21 mouse cellular contexts compared by ENCODE assay signal in the genomic region with DNA sequence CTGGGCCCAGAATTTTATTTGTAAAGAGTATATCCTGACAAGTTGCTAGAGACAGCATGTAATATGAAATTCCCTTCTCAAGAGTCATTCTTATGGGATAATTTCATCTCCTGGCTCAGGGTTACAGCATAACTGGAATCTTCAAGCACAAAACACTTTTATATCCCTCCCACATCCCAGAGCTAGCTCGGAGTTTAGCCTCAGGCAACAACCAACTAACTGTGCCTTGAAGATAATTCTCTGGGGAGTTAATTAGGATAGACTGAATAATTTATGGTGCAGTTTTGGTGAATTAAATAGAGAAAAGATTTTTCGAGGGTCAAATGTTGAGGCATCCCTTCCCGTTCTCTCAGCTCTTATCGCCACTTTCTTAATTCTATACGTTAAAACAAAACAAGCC.
"Had no signal": no experiment of that assay in that cellular context is flagged by ENCODE, and none has a peak within 500 bp of the region (broad histone marks: within the 10 kb centered on the region; RNA-seq: fewer than 3 reads in every experiment).

No protein-coding gene starts in this region.

- H3K4me3 ChIP-seq: kidney, embryonic 15.5 days; limb, embryonic 10.5 days; limb, embryonic 13.5 days; liver, embryonic 12.5 days; liver, embryonic 15.5 days; lung, embryonic 15.5 days; megakaryocyte, embryonic 14.5 days had no signal

- H3K9ac ChIP-seq: kidney, embryonic 15.5 days; limb, embryonic 13.5 days; liver, embryonic 12.5 days; liver, embryonic 15.5 days; lung, embryonic 15.5 days had no signal

- ATAC-seq: intestine, postnatal 0 days; liver, embryonic 12.5 days had no signal

- DNase-seq: kidney, adult 8-10 months; kidney, postnatal 10 days; kidney, postnatal 36 days; layer of hippocampus, postnatal 36 days; liver; lung, adult 18-20 months; lung, postnatal 10 days; lung, postnatal 36 days; right cerebral cortex, postnatal 4 days; thymus, adult 2 months; thymus, postnatal 14 days; thymus, postnatal 4 days had no signal

- H3K36me3 ChIP-seq: kidney, embryonic 15.5 days; limb, embryonic 10.5 days; limb, embryonic 13.5 days; liver, embryonic 12.5 days; liver, embryonic 15.5 days; lung, embryonic 15.5 days had no signal

- H3K4me1 ChIP-seq: kidney, embryonic 15.5 days; limb, embryonic 10.5 days; limb, embryonic 13.5 days; liver, embryonic 12.5 days; liver, embryonic 15.5 days; megakaryocyte, embryonic 14.5 days had no signal

- H3K27ac ChIP-seq: kidney, embryonic 15.5 days; limb, embryonic 10.5 days; limb, embryonic 13.5 days; liver, embryonic 12.5 days; liver, embryonic 15.5 days; lung, embryonic 15.5 days; stomach, postnatal 0 days had no signal

- H3K27me3 ChIP-seq: kidney, embryonic 15.5 days; limb, embryonic 13.5 days; liver, embryonic 12.5 days; liver, embryonic 15.5 days; lung, embryonic 15.5 days; megakaryocyte, embryonic 14.5 days had no signal

- H3K4me2 ChIP-seq: kidney, embryonic 15.5 days; limb, embryonic 13.5 days; liver, embryonic 12.5 days; liver, embryonic 15.5 days; lung, embryonic 15.5 days had no signal

- H3K9me3 ChIP-seq: kidney, embryonic 15.5 days; limb, embryonic 10.5 days; limb, embryonic 13.5 days; liver, embryonic 12.5 days; liver, embryonic 15.5 days; lung, embryonic 15.5 days; megakaryocyte, embryonic 14.5 days had no signal
